Mouse (Mus musculus): ENCODE results near the gene Zfp524. TPM values are rescaled to one million over a fixed set of nuclear protein-coding genes. Genes with fewer than 3 reads are reported as not detected.

Zfp524 gene
- polyA plus RNA-seq (2014; fragmentation: Nextera tagmentation; extraction: Ambion mirVana), result 8.9 and 9.2 TPM in 2 replicates

DNA sequence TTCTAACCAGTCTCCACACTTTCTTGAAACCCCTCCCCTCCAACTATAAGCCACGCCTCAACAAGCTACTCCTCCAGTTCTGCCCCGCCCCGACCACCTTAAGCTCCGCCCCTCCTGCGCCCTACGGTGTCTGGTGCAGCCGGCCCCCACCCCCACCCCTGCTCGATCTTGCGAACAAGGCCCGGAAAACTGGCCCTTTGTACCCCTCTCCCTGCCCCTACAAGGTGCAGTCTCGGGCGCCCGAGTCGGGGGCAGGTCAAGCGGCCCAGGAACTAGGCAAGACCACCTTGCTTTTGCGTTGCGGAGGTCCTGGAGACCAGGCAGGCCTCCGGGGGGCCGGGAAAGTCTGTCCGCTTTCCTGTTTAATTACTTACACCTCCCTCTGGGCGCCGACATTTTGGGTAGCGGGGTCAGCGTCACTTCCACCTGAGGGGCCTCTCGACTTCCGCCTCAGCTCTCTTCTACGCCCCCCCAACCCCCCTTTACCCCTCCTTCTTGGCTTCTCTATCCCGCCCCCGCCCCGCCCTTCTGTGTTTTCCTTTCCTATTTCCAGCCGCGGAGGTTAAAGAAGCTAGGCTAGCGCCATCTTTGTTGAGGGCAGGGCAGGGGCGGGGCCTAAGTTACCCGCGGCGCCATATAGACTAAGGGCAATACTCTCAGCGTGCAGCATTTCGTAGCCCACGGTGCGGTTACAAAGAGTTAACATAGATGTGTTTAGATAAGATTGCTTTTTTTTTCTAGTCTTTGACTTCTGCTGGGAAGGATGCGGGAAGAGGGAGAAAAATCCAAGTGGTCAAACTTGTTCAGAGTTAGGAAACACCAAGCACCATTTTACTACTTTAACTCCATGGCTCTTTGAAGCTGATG lies at the start of gene Zfp524, which contains the start of gene Fiz1:
Gene Zfp524, plus strand, starts transcription at position 165 of the 867 bp plus-strand sequence.
Gene Fiz1, minus strand, starts transcription at position 447 of the 867 bp plus-strand sequence.
- under 1% methylated on average over 42 of the region's 42 CpGs for WGBS
- Histone ChIP-seq H3K27me3 (ENCODE audit: control insufficient read depth, insufficient read depth, low read length) (no peaks in the 10 kb centered on the region), H3K4me3 (replicated peaks; ENCODE audit: low read length) (peak within 1 kb of the TSS; percentile 72), H3K27ac (peak within 1 kb of the TSS; percentile 98), H3K9me3 (ENCODE audit: control insufficient read depth, low read length) (no peaks in the 10 kb centered on the region), H3K4me1 (replicated peaks; ENCODE audit: control insufficient read depth, insufficient read depth, low read length) (peaks cover 8% of the 10 kb centered on the region), H3K4me2 (replicated peaks) (peak within 1 kb of the TSS; percentile 68), H3K9ac (peak within 1 kb of the TSS; percentile 81), H3K36me3 (replicated peaks; ENCODE audit: control insufficient read depth, insufficient read depth) (peaks cover 34% of the 10 kb centered on the region)
- DNase-seq (ENCODE audit: low spot score), result peak; percentile 98
- ATAC-seq (ENCODE audit: low FRiP score), result peak; percentile 83

GRCm38 (mm10) chr7:4964988-4965387 lies 49.2 kb upstream of the Zfp524 start:
- ATAC-seq (ENCODE audit: low FRiP score), result no peak
- H3K4me3 ChIP-seq (replicated peaks; ENCODE audit: low read length), result no peak overlapping the region
- no peak overlapping the region for H3K27ac ChIP-seq
- H3K4me2 ChIP-seq (replicated peaks), result no peak overlapping the region
- H3K27me3 ChIP-seq (ENCODE audit: control insufficient read depth, insufficient read depth, low read length), result no peaks in the 10 kb centered on the region
- no peak for DNase-seq (ENCODE audit: low spot score)
- H3K9me3 ChIP-seq (ENCODE audit: control insufficient read depth, low read length), result no peaks in the 10 kb centered on the region
- H3K4me1 ChIP-seq (replicated peaks; ENCODE audit: control insufficient read depth, insufficient read depth, low read length), result no peaks in the 10 kb centered on the region
- H3K36me3 ChIP-seq (replicated peaks; ENCODE audit: control insufficient read depth, insufficient read depth), result no peaks in the 10 kb centered on the region
- no peak overlapping the region for H3K9ac ChIP-seq
- WGBS, result 84% methylated on average over 5 of the region's 5 CpGs

GRCm38 (mm10) chr7:4971068-4971467 lies 43.1 kb upstream of the Zfp524 start, which contains the start of gene Sbk3:
Gene Sbk3, minus strand, starts transcription at chr7:4971168.
- Histone ChIP-seq H3K36me3 (replicated peaks; ENCODE audit: control insufficient read depth, insufficient read depth) (no peaks in the 10 kb centered on the region), H3K4me1 (replicated peaks; ENCODE audit: control insufficient read depth, insufficient read depth, low read length) (no peaks in the 10 kb centered on the region), H3K4me2 (replicated peaks) (no peak within 1 kb of the TSS), H3K27ac (no peak within 1 kb of the TSS), H3K9ac (no peak within 1 kb of the TSS), H3K27me3 (ENCODE audit: control insufficient read depth, insufficient read depth, low read length) (no peaks in the 10 kb centered on the region), H3K9me3 (ENCODE audit: control insufficient read depth, low read length) (no peaks in the 10 kb centered on the region), H3K4me3 (replicated peaks; ENCODE audit: low read length) (no peak within 1 kb of the TSS)
- WGBS, result 37% methylated on average over 6 of the region's 6 CpGs
- DNase-seq (ENCODE audit: low spot score) (no peak), ATAC-seq (ENCODE audit: low FRiP score) (no peak)

DNA sequence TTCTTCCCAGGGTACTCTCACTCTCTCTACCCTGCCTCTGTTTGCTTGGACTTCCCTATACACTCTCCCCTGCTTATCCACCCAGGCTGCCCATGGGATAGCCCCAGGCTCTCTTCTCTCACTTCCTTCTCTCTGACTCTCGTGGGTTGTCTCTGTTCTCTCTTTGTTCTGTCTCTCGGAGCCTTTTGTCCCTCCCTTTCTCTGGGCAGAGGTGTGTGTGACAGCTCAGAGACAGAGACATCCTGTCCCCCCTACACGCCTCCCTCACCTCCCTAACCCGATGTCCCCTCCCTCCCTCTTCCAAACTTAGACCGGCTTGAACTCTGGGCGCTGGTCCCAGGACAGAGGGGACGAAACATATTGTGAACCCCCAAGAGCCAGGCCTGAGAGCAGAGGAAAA lies 42.5 kb upstream of the Zfp524 start:
- Histone ChIP-seq H3K27ac (no peak overlapping the region), H3K4me1 (replicated peaks; ENCODE audit: control insufficient read depth, insufficient read depth, low read length) (no peaks in the 10 kb centered on the region), H3K36me3 (replicated peaks; ENCODE audit: control insufficient read depth, insufficient read depth) (no peaks in the 10 kb centered on the region), H3K27me3 (ENCODE audit: control insufficient read depth, insufficient read depth, low read length) (no peaks in the 10 kb centered on the region), H3K4me3 (replicated peaks; ENCODE audit: low read length) (no peak overlapping the region), H3K9me3 (ENCODE audit: control insufficient read depth, low read length) (no peaks in the 10 kb centered on the region), H3K4me2 (replicated peaks) (no peak overlapping the region), H3K9ac (no peak overlapping the region)
- DNase-seq (ENCODE audit: low spot score) (no peak), ATAC-seq (ENCODE audit: low FRiP score) (no peak)
- 34% methylated on average over 7 of the region's 7 CpGs for WGBS

DNA sequence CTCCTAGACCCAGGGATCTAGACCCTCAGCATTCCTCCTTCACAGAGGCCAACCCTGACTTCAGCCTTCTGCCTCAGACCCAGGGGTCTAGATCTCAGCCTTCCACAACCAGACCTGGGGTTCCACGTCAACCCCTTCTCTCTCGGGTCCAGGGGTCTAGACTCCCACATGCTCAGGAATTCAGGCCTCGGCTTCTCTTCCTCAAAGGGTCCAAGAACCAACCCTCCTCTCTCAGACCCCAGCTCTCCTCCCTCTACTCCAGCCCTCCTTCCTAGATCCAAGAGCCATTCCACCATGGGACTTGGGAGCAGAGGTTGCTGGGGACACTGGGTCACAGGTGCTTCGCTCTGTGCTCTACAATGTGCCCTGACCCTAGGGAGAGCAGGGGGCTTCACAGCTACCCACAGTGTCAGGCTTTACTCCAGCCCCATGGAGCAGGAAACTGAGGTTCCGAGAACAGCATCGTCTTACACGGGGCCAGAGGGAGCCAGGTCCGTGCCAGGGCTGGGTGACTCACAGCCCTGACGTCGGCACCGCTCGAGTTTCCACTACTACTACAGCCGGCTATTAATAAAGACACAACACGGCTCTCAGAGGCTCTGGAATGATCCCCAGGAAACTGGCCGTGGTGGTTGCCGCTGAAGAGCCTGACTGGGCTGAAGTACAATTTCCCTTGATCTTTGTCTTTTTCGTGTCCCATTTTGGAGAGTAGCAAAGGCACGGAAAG lies 41.7 kb upstream of the Zfp524 start:
- no peak overlapping the region for H3K4me3 ChIP-seq (replicated peaks; ENCODE audit: low read length)
- H3K27me3 ChIP-seq (ENCODE audit: control insufficient read depth, insufficient read depth, low read length), result no peaks in the 10 kb centered on the region
- no peak overlapping the region for H3K4me2 ChIP-seq (replicated peaks)
- H3K27ac ChIP-seq, result no peak overlapping the region
- no peak for DNase-seq (ENCODE audit: low spot score)
- ATAC-seq (ENCODE audit: low FRiP score), result no peak
- WGBS, result 83% methylated on average over 18 of the region's 18 CpGs
- no peaks in the 10 kb centered on the region for H3K36me3 ChIP-seq (replicated peaks; ENCODE audit: control insufficient read depth, insufficient read depth)
- H3K9ac ChIP-seq, result no peak overlapping the region
- no peaks in the 10 kb centered on the region for H3K4me1 ChIP-seq (replicated peaks; ENCODE audit: control insufficient read depth, insufficient read depth, low read length)
- H3K9me3 ChIP-seq (ENCODE audit: control insufficient read depth, low read length), result no peaks in the 10 kb centered on the region

- H3K36me3 ChIP-seq (replicated peaks; ENCODE audit: control insufficient read depth, insufficient read depth), result no peaks in the 10 kb centered on the region
- H3K9ac ChIP-seq, result no peak overlapping the region
- DNase-seq (ENCODE audit: low spot score) (no peak), ATAC-seq (ENCODE audit: low FRiP score) (no peak)
- WGBS, result 80% methylated on average over 4 of the region's 4 CpGs
- no peak overlapping the region for H3K27ac ChIP-seq
- H3K27me3 ChIP-seq (ENCODE audit: control insufficient read depth, insufficient read depth, low read length), result no peaks in the 10 kb centered on the region
- H3K9me3 ChIP-seq (ENCODE audit: control insufficient read depth, low read length), result no peaks in the 10 kb centered on the region
- no peaks in the 10 kb centered on the region for H3K4me1 ChIP-seq (replicated peaks; ENCODE audit: control insufficient read depth, insufficient read depth, low read length)
- no peak overlapping the region for H3K4me3 ChIP-seq (replicated peaks; ENCODE audit: low read length)
- no peak overlapping the region for H3K4me2 ChIP-seq (replicated peaks)
Measured at GRCm38 (mm10) chr7:4975455-4975854, 38.8 kb upstream of the Zfp524 start.

DNA sequence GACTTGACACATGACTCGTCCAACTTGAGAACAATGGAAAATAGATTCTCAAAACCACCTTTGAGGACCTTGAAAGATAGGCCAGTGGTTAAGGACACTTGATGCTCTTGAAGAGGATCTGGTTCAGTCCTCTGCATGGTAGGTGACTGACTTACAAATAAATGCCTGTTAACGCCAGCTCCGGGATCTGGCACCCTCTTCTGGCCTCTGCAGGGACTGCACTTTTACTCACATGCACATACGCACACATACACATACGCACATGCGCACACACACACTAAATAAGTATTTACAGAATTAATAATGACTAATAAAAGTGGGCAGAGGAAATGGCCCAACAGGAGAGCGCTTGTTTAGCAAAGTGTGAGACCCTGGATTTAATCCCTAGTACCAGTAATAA lies 37.4 kb upstream of the Zfp524 start:
- DNase-seq (ENCODE audit: low spot score) (no peak), ATAC-seq (ENCODE audit: low FRiP score) (no peak)
- H3K4me3 ChIP-seq (replicated peaks; ENCODE audit: low read length), result no peak overlapping the region
- H3K4me1 ChIP-seq (replicated peaks; ENCODE audit: control insufficient read depth, insufficient read depth, low read length), result no peaks in the 10 kb centered on the region
- WGBS, result 94% methylated on average over 7 of the region's 7 CpGs
- no peaks in the 10 kb centered on the region for H3K36me3 ChIP-seq (replicated peaks; ENCODE audit: control insufficient read depth, insufficient read depth)
- H3K9ac ChIP-seq, result no peak overlapping the region
- no peaks in the 10 kb centered on the region for H3K9me3 ChIP-seq (ENCODE audit: control insufficient read depth, low read length)
- no peak overlapping the region for H3K4me2 ChIP-seq (replicated peaks)
- H3K27me3 ChIP-seq (ENCODE audit: control insufficient read depth, insufficient read depth, low read length), result no peaks in the 10 kb centered on the region
- no peak overlapping the region for H3K27ac ChIP-seq

- H3K9ac ChIP-seq, result no peak overlapping the region
- WGBS, result 75% methylated on average over 2 of the region's 2 CpGs
- no peak overlapping the region for H3K4me3 ChIP-seq (replicated peaks; ENCODE audit: low read length)
- H3K27me3 ChIP-seq (ENCODE audit: control insufficient read depth, insufficient read depth, low read length), result peaks cover 3% of the 10 kb centered on the region; the same call in 1 of the 2 replicates
- ATAC-seq (ENCODE audit: low FRiP score) (no peak), DNase-seq (ENCODE audit: low spot score) (no peak)
- H3K27ac ChIP-seq, result no peak overlapping the region
- H3K36me3 ChIP-seq (replicated peaks; ENCODE audit: control insufficient read depth, insufficient read depth), result peaks cover 12% of the 10 kb centered on the region
- H3K4me1 ChIP-seq (replicated peaks; ENCODE audit: control insufficient read depth, insufficient read depth, low read length), result peaks cover 5% of the 10 kb centered on the region; the same call in 1 of the 2 replicates
- no peak overlapping the region for H3K4me2 ChIP-seq (replicated peaks)
- H3K9me3 ChIP-seq (ENCODE audit: control insufficient read depth, low read length), result no peaks in the 10 kb centered on the region
Measured at GRCm38 (mm10) chr7:4988250-4988649, 26.0 kb upstream of the Zfp524 start.

DNA sequence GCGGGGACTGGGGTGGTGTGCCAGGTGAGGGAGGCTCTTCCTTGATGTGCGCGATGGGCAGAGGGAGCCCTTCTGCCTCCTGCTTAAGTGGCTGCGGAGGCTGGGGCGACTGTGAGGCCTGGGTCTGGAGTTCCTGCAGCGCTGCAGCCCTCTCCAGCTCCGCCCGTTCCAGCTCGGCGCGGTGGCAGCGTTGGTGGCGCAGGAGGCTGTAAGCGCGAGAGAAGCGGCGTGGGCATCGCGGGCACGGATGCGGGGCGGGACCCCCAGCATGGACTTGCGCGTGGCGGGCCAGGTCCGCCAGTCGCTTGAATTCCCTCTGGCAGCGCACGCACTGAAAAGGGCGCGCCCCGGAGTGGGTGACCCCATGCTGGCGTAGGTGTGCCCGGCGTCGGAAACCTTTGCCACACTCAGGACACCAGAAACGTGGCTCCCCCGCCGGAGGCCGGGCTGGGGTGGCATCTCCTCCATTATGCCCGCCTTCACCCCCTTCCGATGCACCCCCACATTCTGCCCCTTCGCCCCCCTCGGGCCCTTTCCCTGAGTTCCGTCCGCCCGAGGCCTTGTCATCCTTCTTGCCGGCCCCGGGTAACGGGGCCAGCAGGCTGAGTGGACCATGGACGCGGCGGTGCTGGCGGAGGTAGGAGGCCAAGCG lies 20.7 kb upstream of the Zfp524 start:
- no peak for DNase-seq (ENCODE audit: low spot score)
- H3K27ac ChIP-seq, result no peak overlapping the region
- peaks cover 23% of the 10 kb centered on the region for H3K36me3 ChIP-seq (replicated peaks; ENCODE audit: control insufficient read depth, insufficient read depth)
- H3K4me3 ChIP-seq (replicated peaks; ENCODE audit: low read length), result peak overlapping the region; percentile 84
- no peaks in the 10 kb centered on the region for H3K9me3 ChIP-seq (ENCODE audit: control insufficient read depth, low read length)
- H3K9ac ChIP-seq, result peak overlapping the region; percentile 93
- peaks cover 31% of the 10 kb centered on the region for H3K4me1 ChIP-seq (replicated peaks; ENCODE audit: control insufficient read depth, insufficient read depth, low read length)
- H3K4me2 ChIP-seq (replicated peaks), result peak overlapping the region; percentile 83
- ATAC-seq (ENCODE audit: low FRiP score), result no peak
- WGBS, result 34% methylated on average over 55 of the region's 55 CpGs
- no peaks in the 10 kb centered on the region for H3K27me3 ChIP-seq (ENCODE audit: control insufficient read depth, insufficient read depth, low read length)
